Mouse (Mus musculus) midbrain, embryonic 13.5 days (tissue): ENCODE results near the gene Creb5. TPM values are rescaled to one million over a fixed set of nuclear protein-coding genes. Genes with fewer than 3 reads are reported as not detected.

ENCODE experiments used
- ATAC-seq: fragments of 200-750 bp; cut with Nextera tagmentation; 2 replicates; pipeline ENCODE4 v1.8.0; 2017; ENCODE audit warnings: mild to moderate bottlenecking, moderate TSS enrichment, moderate library complexity
- H3K27ac ChIP-seq: fragments of 300-500 bp; sonication (generic); 2 replicates; pipeline ENCODE4 v1.5.1; 2015; ENCODE audit warnings: inconsistent platforms, mild to moderate bottlenecking, moderate library complexity
- H3K27me3 ChIP-seq: fragments of 300-500 bp; sonication (generic); 2 replicates; pipeline ENCODE4 v1.6.1; 2015; ENCODE audit warnings: mild to moderate bottlenecking, inconsistent platforms
- H3K36me3 ChIP-seq: fragments of 300-500 bp; sonication (generic); 2 replicates; pipeline ENCODE4 v1.6.1; 2015; ENCODE audit warnings: mild to moderate bottlenecking, inconsistent platforms
- H3K4me1 ChIP-seq: fragments of 300-500 bp; sonication (generic); replicated peaks from 2 replicates; pipeline ENCODE4 v1.6.1; 2015; ENCODE audit warnings: inconsistent platforms
- H3K4me2 ChIP-seq: fragments of 300-500 bp; sonication (generic); replicated peaks from 2 replicates; pipeline ENCODE4 v1.6.1; 2015; ENCODE audit warnings: moderate library complexity, mild to moderate bottlenecking, inconsistent platforms
- H3K4me3 ChIP-seq: fragments of 300-500 bp; sonication (generic); replicated peaks from 2 replicates; pipeline ENCODE4 v1.5.1; 2015; ENCODE audit warnings: mild to moderate bottlenecking, inconsistent platforms
- H3K9ac ChIP-seq: fragments of 300-500 bp; sonication (generic); replicated peaks from 2 replicates; pipeline ENCODE4 v1.6.1; 2015; ENCODE audit warnings: mild to moderate bottlenecking, inconsistent platforms
- H3K9me3 ChIP-seq: fragments of 300-500 bp; sonication (generic); 2 replicates; pipeline ENCODE4 v1.6.1; 2016; ENCODE audit warnings: mild to moderate bottlenecking, inconsistent platforms
- WGBS: fragments of 180-500 bp; shearing (Covaris S2); methylation state at CpG from one replicate; pipeline ENCODE4 v1.1.7; 2015; 5-methylcytosine and 5-hydroxymethylcytosine counted together
- polyA plus RNA-seq: library from polyadenylated mRNA; unstranded; fragments of >200 nt; fragmentation: Nextera tagmentation; extraction: Ambion mirVana; gene quantifications from 2 replicates; pipeline ENCODE4 v1.2.1, GENCODE M21; 2015

The Creb5 gene
- polyA plus RNA-seq, 1 experiment from 2014 or later: 4.5 TPM

DNA sequence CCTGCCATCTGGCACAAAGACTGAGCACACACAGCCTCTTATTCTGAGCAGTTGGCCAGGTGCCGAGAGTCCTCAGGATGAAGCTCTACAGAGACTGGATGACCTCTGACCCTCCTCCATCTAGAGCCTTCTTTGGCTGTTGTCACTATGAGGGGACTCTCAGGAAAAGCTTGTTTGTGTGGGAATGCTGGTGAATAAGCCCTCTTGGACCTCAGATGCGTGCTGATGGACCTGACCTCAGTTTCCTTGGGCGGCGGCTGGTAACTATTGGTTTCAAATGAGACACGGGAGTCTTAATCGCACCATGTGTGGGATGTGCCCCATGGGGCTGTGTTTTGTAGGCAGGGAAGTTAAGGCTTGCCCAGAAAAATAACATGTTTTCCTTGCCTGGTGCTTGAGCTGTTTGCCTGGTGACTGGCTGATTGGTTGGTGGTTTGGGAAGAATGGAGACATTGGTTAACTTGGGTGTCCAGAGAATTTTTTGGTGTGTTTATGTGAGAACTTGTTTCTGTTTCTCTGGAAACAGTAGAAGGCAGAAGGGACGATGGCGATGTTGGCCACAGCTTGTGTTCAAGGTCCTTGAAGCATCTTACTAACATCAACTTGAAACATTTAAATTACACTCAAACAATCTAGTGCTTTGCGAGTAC lies 65.4 kb downstream of the Creb5 start:
- Histone ChIP-seq H3K36me3 (no peaks in the 10 kb centered on the region), H3K4me1 (no peaks in the 10 kb centered on the region), H3K9ac (no peak overlapping the region), H3K4me3 (no peak overlapping the region), H3K9me3 (no peaks in the 10 kb centered on the region), H3K27ac (no peak overlapping the region), H3K27me3 (0 out of 2 replicates have a peak, but pooled peaks cover 2% of the 10 kb centered on the region), H3K4me2 (no peak overlapping the region)
- no peak for ATAC-seq
- WGBS: 86% methylated on average over 9 of the region's 9 CpGs

DNA sequence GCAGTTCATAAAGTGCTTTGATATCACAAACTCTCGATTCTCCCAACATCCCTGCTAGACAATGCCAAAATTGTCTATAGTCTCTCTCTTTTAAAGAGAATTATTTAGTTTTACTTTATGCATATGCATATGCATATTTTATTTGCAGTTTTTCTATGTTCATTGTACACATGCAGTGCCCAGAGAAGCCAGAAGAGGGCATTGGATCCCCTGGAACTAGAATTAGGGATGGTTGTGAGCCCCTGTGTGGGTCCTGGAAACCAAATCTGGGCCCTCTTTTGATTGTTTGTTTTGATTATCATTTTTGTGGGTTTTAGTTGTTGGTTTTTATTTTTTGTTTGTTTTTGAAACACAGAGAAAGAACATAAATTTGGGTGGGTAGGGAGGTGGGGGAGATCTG lies 69.3 kb downstream of the Creb5 start:
- Histone ChIP-seq H3K9ac (no peak overlapping the region), H3K27ac (no peak overlapping the region), H3K4me1 (no peaks in the 10 kb centered on the region), H3K36me3 (no peaks in the 10 kb centered on the region), H3K9me3 (no peaks in the 10 kb centered on the region), H3K4me3 (no peak overlapping the region), H3K4me2 (no peak overlapping the region), H3K27me3 (no peaks in the 10 kb centered on the region)
- 92% methylated on average over 1 of the region's 1 CpGs for WGBS
- no peak for ATAC-seq

DNA sequence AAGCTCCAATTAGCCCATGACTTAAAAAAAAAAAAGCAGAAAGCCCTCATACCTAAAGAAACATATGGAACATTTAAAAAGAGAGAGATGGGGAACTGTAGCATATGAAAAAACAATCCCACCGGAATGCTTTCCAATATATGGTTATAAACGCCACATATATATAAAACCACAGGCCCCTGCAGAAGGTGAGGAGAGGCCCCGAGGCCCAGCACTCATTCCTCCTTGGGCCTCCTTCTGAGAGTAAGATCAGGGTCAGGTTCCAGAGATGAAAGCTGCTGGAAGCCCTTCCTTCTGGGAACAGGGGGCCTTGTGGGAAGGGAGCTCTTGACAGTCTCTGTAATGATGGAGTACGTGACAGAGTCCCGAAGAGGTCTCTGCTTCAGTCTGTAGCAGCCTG lies 76.5 kb downstream of the Creb5 start:
- ATAC-seq: no peak
- Histone ChIP-seq H3K9me3 (no peaks in the 10 kb centered on the region), H3K4me1 (no peaks in the 10 kb centered on the region), H3K27ac (no peak overlapping the region), H3K4me3 (no peak overlapping the region), H3K27me3 (no peaks in the 10 kb centered on the region), H3K9ac (no peak overlapping the region), H3K36me3 (no peaks in the 10 kb centered on the region), H3K4me2 (no peak overlapping the region)
- 83% methylated on average over 5 of the region's 5 CpGs for WGBS

DNA sequence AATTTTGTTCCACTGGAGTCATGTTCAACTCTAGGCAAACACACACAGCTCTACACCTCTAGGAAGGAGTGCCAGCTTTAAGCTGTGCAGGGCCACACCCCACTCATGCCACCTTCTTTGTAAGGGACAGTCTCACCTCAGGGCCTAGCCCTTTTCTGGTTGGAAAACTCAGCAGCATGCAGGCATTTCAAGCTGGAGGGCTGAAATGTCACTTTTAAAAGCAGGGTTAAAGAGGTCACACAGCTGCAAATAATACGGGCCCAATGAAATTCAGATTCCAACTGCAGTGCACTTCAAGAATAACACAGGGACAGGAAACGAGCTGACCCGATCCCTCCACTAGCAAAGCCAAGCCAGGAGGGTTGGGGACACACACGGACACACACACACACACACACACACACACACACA lies 76.9 kb downstream of the Creb5 start:
- Histone ChIP-seq H3K9ac (no peak overlapping the region), H3K9me3 (no peaks in the 10 kb centered on the region), H3K4me1 (no peaks in the 10 kb centered on the region), H3K36me3 (no peaks in the 10 kb centered on the region), H3K4me3 (no peak overlapping the region), H3K4me2 (no peak overlapping the region), H3K27me3 (no peaks in the 10 kb centered on the region), H3K27ac (no peak overlapping the region)
- ATAC-seq: no peak
- 26% methylated on average over 4 of the region's 4 CpGs for whole genome bisulfite sequencing

DNA sequence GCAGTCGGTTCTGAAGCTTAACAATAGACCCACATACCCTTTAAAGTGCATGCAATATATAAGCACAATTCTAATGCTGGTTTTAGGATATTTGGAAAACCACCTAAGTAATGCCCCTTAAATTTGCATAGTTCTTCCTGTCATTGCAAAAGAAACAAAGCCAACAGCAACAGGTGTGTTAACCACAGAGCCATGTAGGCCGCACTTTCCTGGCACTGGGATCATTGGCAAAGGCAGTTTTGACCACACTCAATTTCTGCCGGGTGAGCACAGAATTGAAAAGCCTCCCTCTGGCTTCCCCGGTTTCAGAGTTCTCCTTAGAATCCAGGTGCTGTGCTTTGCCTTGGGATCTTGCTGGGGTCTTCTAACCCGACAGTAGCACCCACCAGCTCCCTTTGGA lies 82.1 kb downstream of the Creb5 start:
- Histone ChIP-seq H3K4me2 (no peak overlapping the region), H3K27ac (no peak overlapping the region), H3K4me3 (no peak overlapping the region), H3K9me3 (no peaks in the 10 kb centered on the region), H3K9ac (no peak overlapping the region), H3K27me3 (0 out of 2 replicates have a peak, but pooled peaks cover 3% of the 10 kb centered on the region), H3K4me1 (no peaks in the 10 kb centered on the region), H3K36me3 (no peaks in the 10 kb centered on the region)
- WGBS: 86% methylated on average over 5 of the region's 5 CpGs
- no peak for ATAC-seq

DNA sequence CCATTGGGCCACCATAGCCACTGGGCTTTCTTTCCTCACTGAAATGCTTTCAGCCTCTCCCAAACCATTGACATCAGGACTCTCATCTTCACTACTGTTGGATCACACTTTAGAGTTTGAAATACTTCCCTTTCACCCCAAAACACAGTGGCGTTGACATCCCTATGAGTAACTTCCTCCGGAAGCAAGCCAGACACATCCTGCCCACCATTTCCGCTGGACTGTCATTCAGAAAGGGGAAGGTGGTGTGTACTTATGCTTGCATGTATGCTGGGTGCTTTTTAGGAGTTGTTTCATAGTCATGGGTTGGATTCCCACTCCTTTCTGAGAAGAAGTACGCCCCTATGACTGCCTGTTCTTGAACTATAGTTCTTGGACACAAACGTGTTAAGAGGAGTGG lies 82.9 kb downstream of the Creb5 start:
- H3K9ac ChIP-seq: no peak overlapping the region
- H3K36me3 ChIP-seq: no peaks in the 10 kb centered on the region
- no peak overlapping the region for H3K4me3 ChIP-seq
- H3K27ac ChIP-seq: no peak overlapping the region
- no peaks in the 10 kb centered on the region for H3K9me3 ChIP-seq
- H3K27me3 ChIP-seq: 0 out of 2 replicates have a peak, but pooled peaks cover 3% of the 10 kb centered on the region
- no peaks in the 10 kb centered on the region for H3K4me1 ChIP-seq
- ATAC-seq: no peak
- H3K4me2 ChIP-seq: no peak overlapping the region
- WGBS: 89% methylated on average over 5 of the region's 5 CpGs

DNA sequence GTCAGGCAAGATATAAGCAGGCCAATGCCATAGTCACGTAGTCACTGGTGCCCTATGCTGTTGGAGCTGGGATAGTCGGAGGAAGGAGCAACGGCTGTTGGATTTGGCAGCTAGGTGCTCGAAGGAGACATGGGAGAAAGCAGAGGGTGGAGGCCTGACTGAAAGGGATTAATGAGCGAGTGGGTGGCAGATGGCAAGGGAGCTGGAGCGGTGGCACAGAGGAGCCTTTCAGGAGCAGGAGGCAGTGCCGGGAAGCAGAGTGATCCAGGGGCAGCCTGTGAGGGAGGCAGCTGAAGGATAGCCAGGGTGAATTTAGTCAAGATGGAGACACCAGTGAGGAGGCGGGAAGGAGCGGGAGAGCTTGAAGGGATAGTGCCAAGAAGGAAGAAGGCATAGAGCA lies 84.9 kb downstream of the Creb5 start:
- Histone ChIP-seq H3K4me2 (no peak overlapping the region), H3K9me3 (no peaks in the 10 kb centered on the region), H3K4me1 (no peaks in the 10 kb centered on the region), H3K27me3 (0 out of 2 replicates have a peak, but pooled peaks cover 3% of the 10 kb centered on the region), H3K4me3 (no peak overlapping the region), H3K9ac (no peak overlapping the region), H3K27ac (no peak overlapping the region), H3K36me3 (no peaks in the 10 kb centered on the region)
- ATAC-seq: no peak
- 85% methylated on average over 9 of the region's 9 CpGs for WGBS

DNA sequence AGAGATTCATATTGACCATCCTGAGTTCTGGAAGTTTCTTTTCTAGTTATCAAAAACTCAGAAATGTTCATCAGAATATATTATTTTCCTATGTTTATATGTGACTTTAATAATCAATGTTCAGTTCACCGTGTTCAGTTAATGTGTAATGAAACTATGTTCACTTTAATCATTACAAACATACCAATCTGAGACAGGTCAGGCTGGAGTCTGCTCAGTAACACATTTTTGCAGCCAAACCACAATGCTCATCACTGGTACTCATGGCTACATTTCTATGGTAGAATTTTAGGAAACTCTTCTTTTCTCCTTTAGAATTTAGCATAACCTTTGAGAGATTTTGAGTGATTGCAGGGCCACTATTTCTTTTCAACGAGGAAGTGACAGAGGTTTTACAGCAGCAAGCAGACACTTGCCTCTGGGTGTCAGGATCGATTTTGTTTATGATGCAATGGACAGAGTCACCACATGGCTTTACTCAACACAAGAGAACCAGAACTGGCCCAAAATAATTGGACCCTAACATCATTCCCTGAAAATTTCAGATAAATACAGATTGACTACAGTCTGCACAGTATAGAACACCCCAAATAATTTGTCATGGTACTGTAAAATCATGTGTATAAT lies 87.4 kb downstream of the Creb5 start:
- ATAC-seq: no peak
- no peaks in the 10 kb centered on the region for H3K9me3 ChIP-seq
- no peak overlapping the region for H3K4me3 ChIP-seq
- 0 out of 2 replicates have a peak, but pooled peaks cover 3% of the 10 kb centered on the region for H3K27me3 ChIP-seq
- 91% methylated on average over 3 of the region's 3 CpGs for WGBS
- no peak overlapping the region for H3K4me2 ChIP-seq
- no peak overlapping the region for H3K9ac ChIP-seq
- no peaks in the 10 kb centered on the region for H3K4me1 ChIP-seq
- no peaks in the 10 kb centered on the region for H3K36me3 ChIP-seq
- no peak overlapping the region for H3K27ac ChIP-seq

DNA sequence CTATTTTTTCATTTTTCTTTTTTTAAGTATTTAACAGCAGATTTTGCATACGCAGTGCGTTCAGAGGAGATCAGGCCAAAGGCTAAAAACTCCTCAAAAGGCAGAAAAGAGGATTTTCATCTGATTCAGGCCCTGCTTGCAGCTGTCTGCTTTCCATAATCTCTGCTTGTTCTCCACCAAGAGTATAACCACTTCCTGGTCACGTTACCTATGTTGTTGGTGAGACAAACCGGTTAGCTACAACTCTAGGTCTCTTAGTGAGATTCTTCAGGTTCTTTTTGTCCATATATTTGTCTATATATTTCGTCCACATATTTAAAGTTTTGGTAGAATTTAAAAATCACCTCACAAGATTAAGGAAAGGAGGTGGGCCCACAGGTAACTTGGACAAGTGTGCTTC lies 102.2 kb downstream of the Creb5 start:
- no peak for ATAC-seq
- Histone ChIP-seq H3K27ac (no peak overlapping the region), H3K36me3 (no peaks in the 10 kb centered on the region), H3K27me3 (no peaks in the 10 kb centered on the region), H3K9ac (no peak overlapping the region), H3K4me1 (peaks cover 9% of the 10 kb centered on the region), H3K4me3 (no peak overlapping the region), H3K4me2 (no peak overlapping the region), H3K9me3 (no peaks in the 10 kb centered on the region)
- 76% methylated on average over 5 of the region's 5 CpGs for WGBS

DNA sequence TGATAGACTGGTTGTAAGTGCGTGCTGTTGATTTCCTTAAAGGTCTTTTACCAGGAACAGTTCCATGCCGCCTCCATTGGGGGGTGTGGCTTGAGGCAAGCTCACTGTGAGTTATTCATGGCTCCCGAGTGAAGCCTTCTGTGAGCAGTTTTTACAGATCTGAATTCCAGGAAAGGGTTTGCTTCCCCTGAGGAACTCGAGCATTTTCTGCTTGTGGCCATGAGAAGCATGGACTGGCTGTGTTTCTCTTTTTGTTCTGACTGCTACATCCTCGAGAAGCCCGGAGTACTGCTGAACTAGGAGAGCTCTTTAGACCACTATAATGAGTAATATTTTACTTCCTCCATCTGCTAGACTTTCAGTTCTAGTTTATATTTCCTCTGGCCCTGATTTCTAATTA lies 103.3 kb downstream of the Creb5 start:
- H3K4me3 ChIP-seq: no peak overlapping the region
- WGBS: 43% methylated on average over 6 of the region's 6 CpGs
- H3K4me1 ChIP-seq: peaks cover 20% of the 10 kb centered on the region
- no peak overlapping the region for H3K27ac ChIP-seq
- no peak for ATAC-seq
- no peaks in the 10 kb centered on the region for H3K36me3 ChIP-seq
- no peaks in the 10 kb centered on the region for H3K9me3 ChIP-seq
- no peak overlapping the region for H3K9ac ChIP-seq
- H3K27me3 ChIP-seq: no peaks in the 10 kb centered on the region
- no peak overlapping the region for H3K4me2 ChIP-seq

DNA sequence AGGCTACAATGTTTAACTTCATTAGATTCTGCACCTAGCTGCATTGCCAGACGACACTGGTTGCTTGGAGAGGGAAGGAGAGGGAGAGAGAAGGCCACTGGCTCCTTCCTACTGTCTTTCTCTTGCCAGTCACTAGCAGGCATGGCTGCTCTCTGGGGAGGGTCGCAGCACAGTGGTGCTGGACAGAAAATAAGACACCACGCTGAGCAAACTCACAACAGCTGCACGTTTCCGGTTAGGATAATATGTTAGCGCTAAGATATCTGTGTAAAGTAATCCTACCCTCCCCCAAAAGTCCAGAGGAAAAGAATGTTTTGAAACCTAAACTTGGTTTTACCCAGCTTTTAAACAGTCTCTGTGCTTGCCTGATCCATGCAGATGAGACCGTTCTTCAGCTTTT lies 107.0 kb downstream of the Creb5 start:
- Histone ChIP-seq H3K9me3 (no peaks in the 10 kb centered on the region), H3K4me3 (no peak overlapping the region), H3K4me1 (peaks cover 31% of the 10 kb centered on the region), H3K27ac (no peak overlapping the region), H3K9ac (no peak overlapping the region), H3K4me2 (no peak overlapping the region), H3K36me3 (no peaks in the 10 kb centered on the region), H3K27me3 (0 out of 2 replicates have a peak, but pooled peaks cover 4% of the 10 kb centered on the region)
- ATAC-seq: no peak
- 43% methylated on average over 7 of the region's 7 CpGs for WGBS

DNA sequence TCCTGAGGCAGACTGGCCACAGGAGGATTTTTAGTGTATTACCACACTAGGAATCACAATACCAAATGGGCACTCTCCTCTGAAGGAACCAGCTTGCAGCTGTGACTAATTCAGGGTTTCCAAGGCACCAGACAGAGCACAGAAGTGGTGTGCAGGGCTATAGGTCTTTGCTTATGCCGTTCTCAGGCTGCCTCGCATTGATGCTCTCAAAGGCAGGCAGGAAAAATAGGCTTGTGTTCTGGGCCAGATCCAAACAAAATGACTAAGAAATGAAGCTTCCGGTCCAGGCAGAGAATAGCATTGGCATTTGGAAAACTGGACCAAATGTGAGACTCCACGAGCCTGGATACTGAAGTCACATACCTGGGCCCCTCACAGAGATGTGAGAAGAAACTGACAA lies 108.1 kb downstream of the Creb5 start:
- Histone ChIP-seq H3K4me3 (no peak overlapping the region), H3K36me3 (no peaks in the 10 kb centered on the region), H3K9ac (no peak overlapping the region), H3K27ac (no peak overlapping the region), H3K4me1 (peaks cover 31% of the 10 kb centered on the region), H3K27me3 (0 out of 2 replicates have a peak, but pooled peaks cover 4% of the 10 kb centered on the region), H3K9me3 (no peaks in the 10 kb centered on the region), H3K4me2 (no peak overlapping the region)
- ATAC-seq: 0 out of 2 replicates have a peak, but pooled peaks have one; percentile 63
- WGBS: 42% methylated on average over 4 of the region's 4 CpGs
